Mouse (Mus musculus) ES-E14 (cell line): ENCODE results near the gene Ppm1h. TPM values are rescaled to one million over a fixed set of nuclear protein-coding genes. Genes with fewer than 3 reads are reported as not detected.

Experiments
- DNase-seq: peaks from one replicate; pipeline ENCODE4 v3.0.0-alpha.2; 2013; ENCODE audit warnings: low read depth, low spot score
- H3K27ac ChIP-seq: 2 replicates; pipeline ENCODE4 v1.5.1; 2012; ENCODE audit warnings: low read depth, mild to moderate bottlenecking, low read length, moderate library complexity, mixed read lengths; ENCODE audit not compliant: poor library complexity, insufficient read depth, severe bottlenecking
- H3K36me3 ChIP-seq: 2 replicates; pipeline ENCODE4 v1.6.1; 2012; ENCODE audit warnings: mild to moderate bottlenecking, low read length, moderate library complexity, mixed read lengths; ENCODE audit not compliant: control insufficient read depth, poor library complexity, insufficient read depth, severe bottlenecking
- H3K4me1 ChIP-seq, 2 experiments: fragments of 150-350 bp in 1 of 2; sonication (generic) in 1 of 2; 2 replicates each; pipeline ENCODE4 v1.6.1; 2012; ENCODE audit warnings: low read length in 2 of 2, mild to moderate bottlenecking in 1 of 2, mixed read lengths in 1 of 2; ENCODE audit not compliant: control insufficient read depth in 2 of 2, insufficient read depth in 2 of 2, poor library complexity in 1 of 2
- H3K4me3 ChIP-seq, 2 experiments: fragments of 150-350 bp in 1 of 2; sonication (generic) in 1 of 2; 2 replicates each; pipeline ENCODE4 v1.5.1; 2012; ENCODE audit warnings: low read length in 2 of 2, low read depth in 1 of 2, mild to moderate bottlenecking in 1 of 2, mixed read lengths in 1 of 2; ENCODE audit not compliant: insufficient read depth in 1 of 2, poor library complexity in 1 of 2, severe bottlenecking in 1 of 2
- H3K9ac ChIP-seq: 2 replicates; pipeline ENCODE4 v1.6.1; 2012; ENCODE audit warnings: low read depth, mild to moderate bottlenecking, low read length, mixed read lengths; ENCODE audit not compliant: poor library complexity, insufficient read depth, severe bottlenecking
- H3K9me3 ChIP-seq: fragments of 150-350 bp; sonication (generic); 2 replicates; pipeline ENCODE4 v1.6.1; 2012; ENCODE audit warnings: low read depth, mild to moderate bottlenecking, low read length; ENCODE audit not compliant: control insufficient read depth, insufficient read depth
- CHD2 ChIP-seq: IDR thresholded peaks from 2 replicates; pipeline ENCODE4 v1.6.1; 2014; ENCODE audit warnings: mild to moderate bottlenecking, low read depth, low read length, inconsistent platforms
- HCFC1 ChIP-seq: IDR thresholded peaks from 2 replicates; pipeline ENCODE4 v1.6.1; 2012; ENCODE audit warnings: low read length, inconsistent platforms, borderline replicate concordance; ENCODE audit not compliant: insufficient read depth
- MAFK ChIP-seq: IDR thresholded peaks from 2 replicates; pipeline ENCODE4 v1.6.1; 2014; ENCODE audit warnings: mild to moderate bottlenecking, low read depth, low read length, inconsistent platforms; ENCODE audit not compliant: insufficient read depth
- ZC3H11A ChIP-seq: IDR thresholded peaks from 2 replicates; pipeline ENCODE4 v1.6.1; 2012; ENCODE audit warnings: low read depth, mild to moderate bottlenecking, inconsistent platforms, low read length, borderline replicate concordance
- ZNF384 ChIP-seq: IDR thresholded peaks from 2 replicates; pipeline ENCODE4 v1.6.1; 2012; ENCODE audit warnings: low read depth, low read length, inconsistent platforms
- in situ Hi-C, 2 experiments: fragments of 600-800 bp; cut with MboI; formaldehyde crosslinking; loops; one replicate each; pipeline ENCODE4 v1.15.1; 2025; ENCODE audit warnings: low sequenced_read_pairs in 2 of 2, inconsistent platforms in 1 of 2; ENCODE audit not compliant: unreplicated experiment in 2 of 2
- total RNA-seq: library from RNA; depleted of rRNA; stranded (reverse); fragments of 300-350 nt; gene quantifications from 2 replicates; pipeline ENCODE4 v1.2.3, GENCODE M21; 2012

Gene Ppm1h
- total RNA-seq, 1 experiment = 4.5 TPM

GRCm38 (mm10) chr10:122986320-122987225 lies 308.0 kb downstream of the Ppm1h start:
- no peak for DNase-seq
- Histone ChIP-seq H3K4me1 (peaks cover 5 to 9% of the 10 kb centered on the region in 2 experiments), H3K27ac (peak overlapping the region; percentile 99), H3K36me3 (peaks cover 2% of the 10 kb centered on the region; the same call in 1 of the 2 replicates), H3K4me3 (peak overlapping the region; percentile 68 to 76), H3K9ac (peak overlapping the region; percentile 91), H3K9me3 (no peaks in the 10 kb centered on the region)
- in situ Hi-C loops = no loop called here
- TF ChIP-seq ZC3H11A (no peak), CHD2 (0 out of 2 replicates have a peak, but pooled peaks have one; percentile 21), HCFC1 (no peak)

- Histone ChIP-seq H3K9ac (peak overlapping the region; percentile 53; the same call in 1 of the 2 replicates), H3K4me3 (0 out of 4 replicates have a peak overlapping the region, but pooled peaks of 1 of the 2 experiments have one; percentile 5), H3K9me3 (no peaks in the 10 kb centered on the region), H3K27ac (no peak overlapping the region), H3K4me1 (peaks cover 5 to 9% of the 10 kb centered on the region in 2 experiments), H3K36me3 (peaks cover 3% of the 10 kb centered on the region; the same call in 1 of the 2 replicates)
- DNase-seq = peak; percentile 47
- TF ChIP-seq CHD2 (no peak), ZC3H11A (no peak), ZNF384 (no peak), HCFC1 (no peak)
- in situ Hi-C loops = no loop called here
These were observed 309.1 kb downstream of the Ppm1h start for GRCm38 (mm10) chr10:122987671-122988128.

GRCm38 (mm10) chr10:122988372-122988771 lies 309.8 kb downstream of the Ppm1h start:
- no peak overlapping the region for H3K27ac ChIP-seq
- peaks cover 3% of the 10 kb centered on the region; the same call in 1 of the 2 replicates for H3K36me3 ChIP-seq
- in situ Hi-C loops = no loop called here
- H3K9me3 ChIP-seq = no peaks in the 10 kb centered on the region
- TF ChIP-seq ZC3H11A (no peak), MAFK (no peak), CHD2 (no peak), HCFC1 (no peak), ZNF384 (no peak)
- H3K4me1 ChIP-seq = peaks cover 5% of the 10 kb centered on the region in 2 experiments
- no peak for DNase-seq
- no peak overlapping the region for H3K9ac ChIP-seq
- H3K4me3 ChIP-seq = no peak overlapping the region

- Histone ChIP-seq H3K36me3 (peaks cover 8% of the 10 kb centered on the region; the same call in 1 of the 2 replicates), H3K27ac (no peak overlapping the region), H3K4me3 (no peak overlapping the region), H3K9me3 (no peaks in the 10 kb centered on the region), H3K9ac (no peak overlapping the region), H3K4me1 (peaks cover 5% of the 10 kb centered on the region in 2 experiments)
- TF ChIP-seq HCFC1 = no peak
- no peak for TF ChIP-seq CHD2
- no peak for DNase-seq
- in situ Hi-C loops = no loop called here
These were observed 311.4 kb downstream of the Ppm1h start for GRCm38 (mm10) chr10:122989916-122990315.
